Mouse (Mus musculus): ENCODE measurements around the gene Ifih1.

Ifih1 gene

DNA sequence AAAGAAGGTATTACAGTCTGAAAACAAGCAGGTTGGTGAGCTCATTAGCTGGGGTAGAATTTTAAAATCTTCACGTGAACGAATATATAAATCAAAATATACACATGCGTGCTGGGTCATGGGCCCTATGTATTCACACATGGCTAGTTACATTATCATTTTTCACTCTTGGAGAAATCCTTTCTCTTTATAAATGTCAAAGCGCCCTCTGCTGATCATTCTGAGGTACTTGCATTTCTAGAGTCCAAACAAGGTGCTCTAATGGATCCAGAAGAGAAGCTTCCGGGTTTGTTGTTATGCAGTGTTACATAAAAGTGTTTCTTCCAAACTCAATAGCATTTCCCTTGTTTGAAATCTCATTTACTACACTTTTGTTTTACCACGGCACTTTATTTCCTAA lies 15.6 kb downstream of the Ifih1 start:
- no peak for DNase-seq (ENCODE audit: low read depth)

DNA sequence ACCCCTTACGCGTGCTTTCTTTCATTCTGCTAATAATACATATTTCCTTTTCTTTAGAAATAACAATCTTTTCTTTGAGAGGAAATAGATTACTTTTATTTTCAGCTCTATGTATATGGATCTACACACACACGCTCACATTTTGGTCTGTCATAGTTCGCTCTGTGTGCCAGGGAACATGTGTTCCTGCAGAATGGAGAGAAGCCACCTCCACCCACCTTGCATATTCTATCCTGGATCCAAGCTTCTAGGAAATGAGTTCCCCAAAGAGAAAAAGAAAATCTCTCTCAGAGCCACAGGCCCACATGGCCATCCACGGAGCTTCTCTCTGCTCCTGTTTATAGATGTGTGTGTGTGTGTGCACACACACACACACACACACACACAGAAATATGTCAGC lies 17.7 kb downstream of the Ifih1 start:
- DNase-seq (ENCODE audit: low read depth): no peak

DNA sequence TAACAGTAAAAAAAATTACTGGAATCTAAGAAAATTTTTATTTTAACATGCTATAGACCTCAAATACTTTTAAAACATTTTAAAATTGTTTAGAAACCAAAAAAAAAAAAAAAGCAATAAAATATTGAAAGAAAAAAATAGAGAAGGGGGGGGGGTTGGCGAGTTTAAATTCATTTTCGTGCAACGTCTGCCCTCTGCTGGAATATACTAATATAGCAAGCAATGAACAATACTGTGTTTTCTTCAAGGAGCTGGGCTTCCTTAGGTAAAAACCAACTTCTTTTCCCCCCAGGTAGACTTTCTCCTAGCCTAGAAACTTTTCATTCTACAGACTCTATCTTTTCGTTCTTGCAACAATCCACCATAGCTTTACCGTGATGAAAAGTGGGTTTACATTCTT lies 18.3 kb downstream of the Ifih1 start:
- DNase-seq (ENCODE audit: low read depth): no peak

DNA sequence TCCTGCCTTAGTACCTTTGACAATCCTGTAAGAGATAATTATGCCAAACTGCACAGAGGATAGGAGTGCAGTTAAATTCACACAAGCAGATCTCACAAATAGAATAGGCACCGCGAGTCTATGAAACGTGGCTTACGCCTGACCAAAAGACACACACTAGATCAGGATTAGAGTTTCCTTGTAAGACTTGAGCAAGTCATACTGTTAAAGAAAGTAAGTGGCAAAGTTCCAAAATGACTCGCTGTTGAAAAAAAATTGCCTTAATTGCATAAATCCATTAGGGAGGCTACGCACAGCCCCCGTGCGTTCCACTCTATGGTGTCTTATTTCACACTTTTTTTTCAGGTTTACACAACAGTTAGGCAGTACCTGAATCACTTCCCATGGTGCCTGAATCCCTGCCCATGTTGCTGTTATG lies 23.0 kb downstream of the Ifih1 start:
- no peak for DNase-seq (ENCODE audit: low read depth)

DNA sequence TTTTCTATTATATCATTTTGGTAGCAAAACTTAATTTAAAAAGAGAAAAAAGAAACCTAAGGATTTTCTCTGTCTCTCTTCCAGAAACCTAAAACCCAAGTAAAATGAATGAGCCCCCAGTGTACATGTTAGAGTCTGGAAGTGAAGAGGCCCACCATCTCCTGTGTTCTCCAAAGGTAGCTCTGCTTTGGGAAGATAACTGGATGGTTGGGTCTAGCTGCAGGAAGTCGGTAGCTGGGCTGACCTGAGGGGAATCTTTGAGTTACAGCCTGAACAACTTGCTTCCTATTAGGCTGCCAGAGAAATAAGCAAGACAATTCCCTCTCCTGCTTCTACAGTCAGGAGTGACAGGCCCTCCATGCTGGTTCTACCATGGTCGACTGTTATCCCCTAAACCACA lies 26.4 kb downstream of the Ifih1 start:
- no peak for DNase-seq (ENCODE audit: low read depth)

DNA sequence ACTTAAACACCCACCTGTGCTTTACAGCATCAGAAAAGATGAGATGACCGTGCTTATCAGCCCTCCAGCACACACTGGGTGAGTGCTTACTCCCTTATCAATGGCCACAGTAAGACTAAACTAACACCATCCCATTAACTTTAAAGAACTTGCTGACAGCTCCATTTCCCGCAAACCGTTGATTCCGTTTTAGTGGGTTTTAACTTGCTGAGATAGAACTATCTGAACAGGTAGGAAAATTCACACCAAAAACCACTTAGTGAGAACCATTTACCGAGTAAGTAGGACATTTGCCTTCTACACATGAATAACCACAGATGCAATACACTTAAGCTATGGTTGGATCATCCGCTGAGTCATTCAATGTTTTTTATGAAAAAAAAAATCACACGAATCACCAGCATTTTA lies 27.1 kb downstream of the Ifih1 start:
- peak; percentile 32 for DNase-seq (ENCODE audit: low read depth)

DNA sequence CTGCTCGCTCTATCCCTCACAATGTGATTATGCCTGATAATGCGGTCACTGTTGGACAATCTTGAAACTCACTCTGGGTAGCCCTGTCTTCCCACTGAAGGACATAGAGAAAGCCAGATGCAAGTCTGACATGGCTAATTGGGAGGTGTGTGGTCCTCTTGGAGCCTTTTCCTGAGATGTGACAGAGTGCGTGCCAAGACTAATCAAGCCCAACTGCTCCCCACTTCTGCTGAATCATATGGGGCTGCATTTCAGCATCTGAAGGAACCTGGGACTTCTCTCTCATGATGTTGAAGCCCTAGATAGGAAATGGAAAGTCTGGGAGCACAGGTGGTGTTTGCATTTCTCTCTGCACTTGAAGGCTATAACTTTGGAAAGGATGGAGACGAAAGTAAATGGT lies 32.9 kb downstream of the Ifih1 start:
- DNase-seq (ENCODE audit: low read depth): no peak

DNA sequence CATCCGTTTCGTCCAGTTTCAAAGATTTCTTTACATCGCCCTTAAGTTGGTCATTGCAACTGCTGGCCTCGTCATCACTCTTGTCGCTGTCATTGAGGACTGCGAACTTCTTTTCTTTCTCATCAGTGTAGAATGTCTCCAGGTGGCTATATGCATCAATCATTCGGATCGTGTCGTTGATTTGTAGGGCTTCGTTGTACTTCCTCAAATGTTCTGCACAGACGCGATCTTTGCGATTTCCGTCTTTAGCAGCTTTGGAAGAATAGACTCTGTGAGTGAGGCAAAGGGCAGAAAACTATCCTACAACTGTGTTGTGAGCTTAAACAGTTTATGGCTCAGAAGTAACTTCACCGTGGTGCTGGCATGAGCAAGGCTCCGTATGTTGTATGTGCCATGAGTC lies 39.9 kb downstream of the Ifih1 start:
- DNase-seq (ENCODE audit: low read depth): no peak

DNA sequence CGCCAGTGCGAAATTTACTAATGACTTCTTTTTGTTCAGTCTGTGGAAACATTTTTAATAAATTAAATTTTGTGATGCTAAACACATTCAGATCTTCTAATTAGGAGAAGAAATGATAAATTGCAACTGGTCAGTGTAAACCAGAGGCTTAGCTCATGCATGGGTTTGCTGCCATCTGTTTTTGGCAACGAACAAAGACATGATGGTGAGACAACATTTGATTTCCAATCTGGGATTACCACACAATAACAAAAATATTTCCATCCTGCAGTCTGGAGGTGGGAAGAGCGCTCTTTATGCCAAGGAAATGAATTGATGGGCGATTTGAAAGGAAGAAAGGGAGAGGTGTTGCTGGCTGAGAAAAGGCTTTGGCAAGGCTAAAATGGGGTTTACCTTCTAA lies 42.5 kb downstream of the Ifih1 start:
- no peak for DNase-seq (ENCODE audit: low read depth)

DNA sequence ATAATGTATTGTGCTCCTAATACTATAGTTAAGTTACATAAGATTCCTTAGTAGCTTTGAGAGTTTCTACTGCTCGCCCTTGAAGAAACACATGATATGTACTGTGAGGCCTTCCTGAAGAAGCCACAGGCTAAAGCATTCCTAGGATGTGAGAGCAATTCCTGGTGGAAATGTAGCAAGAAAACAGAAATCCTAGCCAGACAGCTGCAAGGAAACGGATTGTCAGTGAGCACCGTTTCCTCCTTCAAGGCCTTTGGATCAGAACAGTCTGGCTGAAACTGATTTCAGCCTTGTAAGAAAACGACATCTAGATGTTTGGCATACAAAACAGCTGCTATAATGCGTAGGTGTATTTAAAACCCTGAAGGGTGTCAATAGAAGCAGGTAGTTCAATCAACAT lies 49.5 kb downstream of the Ifih1 start:
- DNase-seq (ENCODE audit: low read depth): no peak

DNA sequence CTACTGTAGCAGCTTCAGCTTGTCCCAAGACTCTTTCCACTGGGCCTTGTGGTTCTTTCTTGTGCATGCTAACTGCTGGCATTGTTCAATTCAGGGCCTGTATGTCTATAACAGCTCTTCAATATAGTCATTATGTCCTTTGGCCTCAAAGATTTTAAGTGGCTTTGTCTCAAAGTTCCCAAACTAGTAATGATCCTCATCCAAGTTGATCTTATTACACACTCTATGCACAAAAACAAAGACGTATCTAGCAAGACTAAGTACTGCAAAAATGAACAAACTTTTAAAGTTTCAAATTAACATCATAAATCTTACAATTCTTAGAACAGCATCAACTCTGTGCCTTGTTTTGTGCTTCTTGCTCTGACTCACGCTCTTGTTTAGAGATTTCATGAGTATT lies 51.6 kb downstream of the Ifih1 start:
- no peak for DNase-seq (ENCODE audit: low read depth)

DNA sequence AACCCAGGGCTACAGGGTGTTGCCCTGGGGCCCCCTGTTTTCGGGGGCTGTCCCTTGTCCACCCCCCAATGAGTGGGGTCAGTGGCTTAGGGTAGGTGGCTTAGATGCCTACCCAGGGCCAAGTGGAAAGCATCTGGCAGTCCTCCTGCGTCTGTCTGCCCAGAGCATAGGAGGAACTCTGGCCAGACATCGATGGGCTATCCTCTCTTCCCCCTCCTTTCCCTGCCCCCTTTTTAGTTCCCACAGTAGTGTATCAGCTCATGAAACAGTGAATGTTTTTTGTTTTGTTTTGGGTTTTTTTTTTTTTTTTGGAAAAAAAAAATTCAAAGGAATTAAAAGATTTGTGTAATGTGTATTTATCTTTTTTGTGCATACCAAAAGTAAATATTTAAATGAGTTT lies 54.5 kb downstream of the Ifih1 start:
- DNase-seq (ENCODE audit: low read depth): no peak

DNA sequence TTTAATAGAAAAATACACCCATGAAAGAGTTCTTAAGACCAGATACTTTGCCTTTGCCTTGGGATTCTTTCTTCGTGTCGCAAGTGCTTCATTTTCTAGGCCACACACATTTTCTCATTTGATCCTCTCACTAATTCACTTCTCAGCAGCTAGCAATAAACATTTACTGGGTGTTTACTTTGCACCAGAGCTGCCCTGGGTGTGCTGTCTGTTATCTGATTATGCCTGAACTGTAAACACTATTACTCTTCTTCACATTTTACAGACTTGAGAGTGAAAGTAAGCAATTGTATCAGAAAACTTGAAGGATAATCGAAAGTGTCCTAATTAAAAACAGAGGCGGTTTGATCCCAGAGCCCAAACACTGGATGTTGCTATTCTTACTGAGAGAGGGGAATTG lies 56.7 kb downstream of the Ifih1 start:
- DNase-seq (ENCODE audit: low read depth): no peak

DNA sequence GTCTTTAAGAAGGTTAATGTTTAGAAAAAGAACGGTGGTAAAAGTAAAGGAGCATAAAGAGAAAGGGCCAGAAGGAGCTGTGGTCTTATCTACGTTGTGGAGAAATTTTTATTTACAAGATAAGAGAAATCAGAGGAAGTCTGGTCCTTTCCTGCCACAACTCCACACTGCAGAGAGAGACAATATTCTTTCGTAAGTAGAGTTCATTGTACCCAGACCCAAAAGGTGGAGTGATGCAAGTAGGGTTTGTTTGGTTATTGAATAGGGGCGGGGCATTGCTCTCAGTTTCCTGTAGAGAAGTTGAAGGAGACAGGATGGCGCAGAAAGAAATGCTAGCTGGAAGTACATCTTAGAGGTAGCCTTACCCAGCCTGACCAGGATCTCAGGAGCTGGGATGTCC lies 60.3 kb downstream of the Ifih1 start:
- no peak for DNase-seq (ENCODE audit: low read depth)

DNA sequence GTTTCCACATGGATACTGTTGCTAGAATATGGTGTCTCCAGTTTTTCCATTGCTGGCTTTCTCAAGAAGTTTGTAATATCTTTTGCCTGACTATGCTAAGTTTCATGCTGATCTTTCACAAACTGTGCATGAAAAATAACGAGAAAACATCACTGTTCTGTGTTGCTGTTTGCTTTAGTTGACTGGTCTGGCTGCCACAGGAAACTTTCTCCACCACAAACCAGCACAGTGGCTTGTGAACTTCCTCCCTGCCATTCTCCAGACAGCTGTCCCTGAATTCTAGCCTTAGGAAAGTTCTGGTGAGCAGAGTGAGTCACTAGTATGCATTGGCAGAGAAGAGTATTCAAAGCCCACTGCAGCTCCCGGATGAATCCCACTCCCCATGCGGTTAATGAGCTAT lies 71.1 kb downstream of the Ifih1 start:
- no peak for DNase-seq (ENCODE audit: low read depth)

DNA sequence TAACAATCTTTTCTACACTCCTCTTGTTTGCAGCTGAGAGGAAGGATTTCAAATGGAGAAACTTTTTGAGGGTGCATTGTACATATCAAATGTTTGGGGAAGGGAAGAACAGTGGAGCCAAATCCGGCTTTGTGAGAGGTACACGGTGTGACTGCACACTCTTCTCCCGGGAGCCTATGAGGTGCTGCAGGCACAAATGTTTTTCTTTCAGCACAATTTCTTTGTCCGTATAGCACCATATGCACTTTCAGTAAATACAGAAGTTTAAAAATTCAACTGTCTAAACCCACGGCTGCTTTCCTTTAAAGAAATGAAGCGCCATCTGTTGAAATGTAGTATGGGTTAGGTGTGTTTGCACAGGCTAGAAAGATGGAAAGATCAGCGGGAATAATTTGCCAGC lies 71.8 kb downstream of the Ifih1 start:
- no peak for DNase-seq (ENCODE audit: low read depth)

DNA sequence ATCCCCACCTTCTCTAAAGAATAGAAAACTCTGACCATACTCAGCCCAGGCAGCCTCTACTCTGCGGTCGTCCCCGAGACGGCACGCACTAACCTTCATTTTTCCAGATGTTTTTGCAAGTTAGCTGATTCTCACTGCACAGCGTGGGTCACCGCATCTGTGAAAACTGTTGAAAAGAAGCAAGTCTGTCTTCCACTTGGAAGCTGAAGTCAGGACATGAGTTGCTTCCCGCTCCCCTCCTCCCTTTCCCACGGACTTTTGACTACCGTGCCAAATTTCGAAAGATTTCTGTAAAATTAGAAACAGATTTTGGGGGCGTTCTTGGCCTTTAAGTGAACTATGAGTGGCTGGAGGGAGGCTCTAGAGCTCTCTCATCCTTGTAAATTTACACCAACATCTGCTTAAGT lies 72.3 kb downstream of the Ifih1 start, which contains the start of gene Fap:
Fap (minus strand) TSS at position 323 of the 407 bp plus-strand sequence.
- no peak for DNase-seq (ENCODE audit: low read depth)

DNA sequence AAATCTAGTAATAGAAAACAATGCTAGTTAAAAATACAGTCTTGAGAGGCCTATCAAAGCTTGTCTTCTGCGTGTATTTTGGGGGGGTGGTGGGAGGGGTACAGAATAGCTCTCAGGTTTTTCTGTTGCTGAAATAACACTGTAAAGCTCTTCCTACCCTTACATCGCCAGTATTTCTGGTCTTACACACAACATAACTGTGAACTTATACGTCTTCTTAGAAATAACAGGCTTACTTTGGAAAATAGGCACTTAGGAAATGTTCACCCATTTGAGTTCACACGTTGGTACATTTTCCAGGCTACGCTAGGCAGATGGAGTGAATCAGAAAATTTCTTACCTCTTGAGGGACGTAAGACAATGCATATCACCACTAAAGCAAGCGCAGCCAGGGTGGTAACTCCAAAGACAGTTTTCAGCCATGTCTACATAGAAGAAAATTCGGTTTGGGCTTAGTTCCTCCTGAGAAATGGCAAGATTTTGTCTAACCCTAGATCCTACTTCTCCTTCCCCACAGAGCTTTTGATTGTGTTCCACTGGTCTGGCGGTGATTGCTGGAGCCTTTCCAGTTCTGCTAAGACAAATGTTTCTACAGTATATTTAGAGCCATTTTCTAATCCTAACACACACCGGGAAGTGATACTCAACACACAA lies 72.8 kb downstream of the Ifih1 start:
- DNase-seq (ENCODE audit: low read depth): no peak

DNA sequence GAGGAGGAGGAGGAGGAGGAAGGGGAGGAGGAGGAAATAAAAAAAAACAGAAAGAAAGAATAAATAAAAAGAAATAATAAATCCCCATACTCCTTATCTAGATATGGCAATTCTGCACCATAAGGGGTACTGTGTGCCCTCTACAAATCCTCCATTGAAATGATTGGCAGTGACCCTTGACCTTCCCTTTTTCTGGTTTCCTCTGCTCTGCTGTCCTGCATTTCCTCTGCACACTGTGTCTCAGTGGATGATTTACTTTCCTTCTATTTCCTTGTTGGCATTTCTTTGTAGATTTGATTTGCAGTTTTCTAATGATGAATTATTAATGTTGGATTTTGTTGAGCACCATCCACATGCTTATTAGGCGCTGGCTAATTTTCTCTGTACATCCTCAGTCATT lies 81.4 kb downstream of the Ifih1 start:
- no peak for DNase-seq (ENCODE audit: low read depth)

DNA sequence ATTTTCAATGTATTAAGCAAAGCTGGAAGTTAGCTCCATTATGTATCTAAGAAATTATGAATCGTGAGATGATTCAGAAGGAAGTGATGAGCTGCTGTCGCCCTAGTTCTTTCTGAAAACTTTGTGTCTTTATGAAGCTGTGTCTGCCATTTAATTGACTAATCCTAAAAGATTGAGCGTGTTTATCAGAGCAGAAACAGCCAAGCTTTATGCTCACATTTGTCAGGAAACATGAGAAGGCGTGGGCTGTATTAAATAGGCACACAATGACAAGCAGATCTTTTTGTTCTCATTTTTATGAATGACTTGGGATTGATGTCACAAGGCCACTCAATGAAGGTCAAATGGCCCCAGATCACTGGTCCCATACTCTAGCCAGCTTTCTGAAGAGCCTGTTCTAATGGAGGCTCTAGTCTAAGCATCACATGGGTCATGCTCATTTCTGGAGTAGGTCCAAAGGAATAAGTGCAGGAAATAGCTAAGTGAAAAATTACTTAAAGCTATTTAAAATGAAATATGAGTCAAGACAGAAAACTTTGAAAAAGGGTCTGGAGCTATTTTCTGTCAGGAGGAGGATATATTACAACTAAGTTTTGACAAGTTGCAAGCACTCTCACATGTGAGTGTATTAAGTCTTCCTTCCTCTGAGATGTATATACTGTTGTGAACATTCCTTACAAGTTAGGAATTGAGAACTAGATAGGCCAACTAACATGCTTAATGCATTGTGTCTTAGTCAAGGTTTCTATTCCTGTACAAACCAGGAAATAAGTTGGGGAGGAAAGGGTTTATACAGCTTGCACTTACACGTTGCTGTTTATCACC lies 83.2 kb downstream of the Ifih1 start:
- DNase-seq (ENCODE audit: low read depth): no peak

DNA sequence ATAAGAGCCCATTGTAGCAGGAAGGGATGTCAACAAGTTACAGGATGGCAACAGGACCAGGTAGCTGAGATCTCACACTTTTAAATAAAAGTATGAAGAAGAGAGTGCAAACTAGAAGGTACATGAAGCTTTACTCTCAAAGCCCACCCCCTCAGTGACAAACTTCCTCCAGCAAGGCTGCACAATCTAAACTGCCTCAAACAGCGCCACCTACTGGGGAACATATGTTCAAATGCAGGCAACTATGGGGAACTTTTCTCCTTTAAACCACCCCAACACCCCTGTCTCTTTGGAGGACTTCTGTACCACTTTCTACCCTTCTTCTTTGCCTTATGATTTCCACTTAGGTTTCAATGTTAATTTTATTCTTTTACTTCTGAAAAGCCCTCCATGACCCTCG lies 88.6 kb downstream of the Ifih1 start:
- DNase-seq (ENCODE audit: low read depth): no peak

DNA sequence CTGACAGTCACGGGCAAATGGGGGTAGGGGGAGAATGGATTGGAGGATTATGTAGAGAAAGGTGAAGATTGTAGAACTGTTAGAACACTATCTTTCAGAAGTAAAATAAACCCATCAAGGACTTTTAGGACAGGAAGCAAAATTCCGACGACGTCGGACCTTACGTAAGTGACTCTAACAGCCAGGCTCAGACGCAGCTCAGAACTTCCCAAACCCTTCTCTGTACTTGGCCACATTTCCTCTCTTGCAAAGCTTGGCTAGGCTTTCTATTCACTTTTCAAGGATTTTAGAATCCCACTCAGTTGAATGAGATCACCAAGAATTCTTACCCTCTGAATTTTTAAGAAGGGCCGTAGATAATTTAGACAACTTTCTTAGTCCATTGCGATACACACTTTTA lies 89.7 kb downstream of the Ifih1 start:
- DNase-seq (ENCODE audit: low read depth): no peak

DNA sequence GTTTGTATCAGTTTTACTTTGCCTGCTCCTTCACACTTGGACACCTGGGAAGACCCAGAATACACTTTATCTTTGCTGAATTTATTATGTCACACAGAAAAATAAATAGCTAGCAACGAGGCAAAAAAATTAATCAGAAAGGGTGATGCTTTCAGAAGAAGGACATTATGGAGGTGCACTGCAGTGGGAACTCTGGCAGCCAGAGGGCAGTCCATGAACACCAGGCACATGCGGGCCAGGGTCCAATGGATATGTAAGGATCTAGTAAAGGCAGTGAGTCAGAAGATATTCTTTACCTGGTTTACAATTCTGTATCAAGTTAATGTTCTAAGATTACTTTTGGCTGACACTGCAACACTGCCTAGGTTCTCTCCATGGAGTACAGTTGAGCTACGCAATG lies 96.4 kb downstream of the Ifih1 start:
- no peak for DNase-seq (ENCODE audit: low read depth)

DNA sequence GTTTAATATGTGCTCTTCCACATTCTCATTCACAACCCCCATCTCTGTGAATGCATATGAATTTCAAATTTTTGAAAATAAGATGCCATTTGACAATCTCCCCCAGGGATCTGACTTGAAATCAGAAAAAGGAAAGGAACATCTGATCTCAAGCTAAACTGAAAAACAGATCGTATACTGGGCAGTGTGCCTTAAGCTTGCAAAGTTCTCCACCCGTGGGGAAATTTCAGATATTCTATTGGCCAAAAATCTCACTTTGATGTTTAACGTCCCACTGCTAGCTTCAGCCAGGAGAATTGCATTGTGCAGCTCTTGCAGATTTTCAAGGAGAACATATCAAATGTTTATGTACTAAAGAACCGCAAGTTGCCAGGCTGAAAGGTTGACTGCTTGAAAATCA lies 96.9 kb downstream of the Ifih1 start:
- DNase-seq (ENCODE audit: low read depth): no peak

Measured in c-Kit-positive CD71-negative TER-119-negative erythroid progenitor cells, embryonic 14.5 days (primary cell).